Mouse (Mus musculus): ENCODE measurements around the gene Mfrp. TPM values are rescaled to one million over a fixed set of nuclear protein-coding genes. Genes with fewer than 3 reads are reported as not detected.

Mfrp gene
- total and polyA plus RNA-seq, 2 experiments from 2014 or later, result 0.13 to 0.67 TPM

DNA sequence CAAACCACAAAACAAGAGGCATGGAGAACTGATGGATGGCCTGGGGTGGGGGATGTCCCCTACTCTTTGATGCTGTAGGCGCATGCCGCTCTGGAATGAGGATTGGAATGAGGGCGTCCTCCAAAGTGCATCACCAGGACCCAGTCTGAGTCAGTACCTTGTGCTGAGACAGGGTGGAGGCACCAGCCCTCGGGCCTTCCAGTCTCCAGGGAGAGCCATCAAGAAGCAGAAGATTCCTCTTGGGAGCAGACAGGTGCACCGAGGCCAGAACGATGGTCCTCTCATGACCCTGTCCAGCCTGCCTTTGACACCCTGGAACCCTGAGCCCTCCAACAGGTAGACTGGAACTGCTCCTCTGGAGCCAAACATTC, 33.6 kb upstream of the Mfrp start:
- Histone ChIP-seq H3K4me3 (ENCODE audit: low read depth, low read length) (no peak overlapping the region), H3K9me3 (ENCODE audit: low read length) (no peaks in the 10 kb centered on the region), H3K27ac (ENCODE audit: low read depth, low read length) (no peak overlapping the region), H3K4me2 (ENCODE audit: low read depth) (peak overlapping the region; percentile 95; the same call in 1 of the 2 replicates), H3K9ac (no peak overlapping the region), H3K36me3 (ENCODE audit: insufficient read depth) (no peaks in the 10 kb centered on the region), H3K27me3 (ENCODE audit: insufficient read depth, low read length) (no peaks in the 10 kb centered on the region), H3K4me1 (ENCODE audit: insufficient read depth) (peaks cover 7% of the 10 kb centered on the region; the same call in 1 of the 2 replicates)
- 83% methylated on average over 6 of the region's 6 CpGs for WGBS
- no peak for TF ChIP-seq CTCF (IDR thresholded peaks at IDR 0.05; ENCODE audit: low read depth)
- ATAC-seq, result no peak
- no peak for DNase-seq

DNA sequence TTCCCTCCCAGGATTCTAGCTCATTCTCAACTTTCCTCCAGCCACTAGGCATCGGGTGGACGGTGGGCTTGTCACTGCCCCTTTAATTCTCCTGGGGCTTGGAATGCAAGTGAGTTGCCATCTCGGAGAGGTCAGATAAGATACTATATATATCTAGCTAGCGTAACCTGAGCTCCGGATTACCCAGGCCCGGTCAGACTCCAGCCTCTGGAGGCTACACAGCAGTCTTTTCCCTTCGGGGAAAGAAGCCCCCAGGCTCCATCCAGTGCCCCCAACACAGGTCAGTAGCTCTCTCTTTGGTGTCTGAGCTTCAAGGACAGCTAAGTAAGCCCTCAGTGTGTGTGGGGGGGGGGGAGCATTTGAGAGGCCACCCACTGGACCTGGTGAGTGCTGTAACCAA, 32.3 kb upstream of the Mfrp start:
- H3K27ac ChIP-seq (ENCODE audit: low read depth, low read length), result no peak overlapping the region
- no peaks in the 10 kb centered on the region for H3K36me3 ChIP-seq (ENCODE audit: insufficient read depth)
- no peak overlapping the region for H3K4me3 ChIP-seq (ENCODE audit: low read depth, low read length)
- H3K9ac ChIP-seq, result no peak overlapping the region
- H3K4me2 ChIP-seq (ENCODE audit: low read depth), result no peak overlapping the region
- peaks cover 7% of the 10 kb centered on the region; the same call in 1 of the 2 replicates for H3K4me1 ChIP-seq (ENCODE audit: insufficient read depth)
- 36% methylated on average over 7 of the region's 7 CpGs for whole genome bisulfite sequencing
- H3K27me3 ChIP-seq (ENCODE audit: insufficient read depth, low read length), result no peaks in the 10 kb centered on the region; the same call in 1 of the 2 replicates
- no peak for DNase-seq
- TF ChIP-seq CTCF (IDR thresholded peaks at IDR 0.05; ENCODE audit: low read depth), result no peak
- no peaks in the 10 kb centered on the region for H3K9me3 ChIP-seq (ENCODE audit: low read length)
- no peak for ATAC-seq

DNA sequence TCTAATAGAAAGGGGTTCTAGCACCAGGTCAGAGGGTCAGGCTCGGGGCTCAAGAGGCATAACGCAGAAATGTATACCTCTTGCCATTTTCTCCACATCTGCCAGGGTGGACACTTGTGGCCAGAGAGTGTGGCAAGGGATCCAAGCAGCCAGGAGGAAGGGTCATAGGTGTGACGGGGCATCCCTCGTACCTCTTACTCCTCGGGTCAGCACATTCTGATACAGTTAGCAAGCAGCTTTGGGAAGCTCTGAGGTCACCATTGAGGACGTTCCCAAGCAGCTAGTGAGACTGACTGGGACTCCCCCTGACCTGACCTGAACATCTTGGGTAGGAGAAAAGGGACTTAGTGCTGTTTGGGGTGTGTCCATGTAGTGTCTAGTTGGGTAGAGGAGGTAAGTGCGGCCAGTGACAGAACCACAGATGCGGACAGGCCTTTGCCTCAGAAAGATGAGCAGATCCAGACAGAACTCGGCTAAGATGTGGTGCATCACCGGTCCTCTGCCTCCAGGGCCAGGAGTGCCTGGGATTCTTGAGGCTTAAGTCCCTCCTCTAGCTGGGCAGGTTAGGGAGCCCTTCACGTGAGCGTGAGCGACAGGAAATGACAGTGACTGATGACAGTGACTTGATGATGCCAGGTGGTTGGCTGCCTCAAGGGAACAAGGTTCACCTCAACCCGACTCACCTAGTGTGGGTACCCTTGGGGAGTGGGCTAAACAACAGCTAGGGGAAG, 31.3 kb upstream of the Mfrp start:
- Histone ChIP-seq H3K9me3 (ENCODE audit: low read length) (no peaks in the 10 kb centered on the region), H3K9ac (no peak overlapping the region), H3K27ac (ENCODE audit: low read depth, low read length) (no peak overlapping the region), H3K36me3 (ENCODE audit: insufficient read depth) (no peaks in the 10 kb centered on the region), H3K27me3 (ENCODE audit: insufficient read depth, low read length) (no peaks in the 10 kb centered on the region; the same call in 1 of the 2 replicates), H3K4me3 (ENCODE audit: low read depth, low read length) (no peak overlapping the region), H3K4me2 (ENCODE audit: low read depth) (no peak overlapping the region), H3K4me1 (ENCODE audit: insufficient read depth) (peaks cover 7% of the 10 kb centered on the region; the same call in 1 of the 2 replicates)
- ATAC-seq, result no peak
- WGBS, result 83% methylated on average over 14 of the region's 14 CpGs
- no peak for TF ChIP-seq CTCF (IDR thresholded peaks at IDR 0.05; ENCODE audit: low read depth)
- DNase-seq, result no peak

DNA sequence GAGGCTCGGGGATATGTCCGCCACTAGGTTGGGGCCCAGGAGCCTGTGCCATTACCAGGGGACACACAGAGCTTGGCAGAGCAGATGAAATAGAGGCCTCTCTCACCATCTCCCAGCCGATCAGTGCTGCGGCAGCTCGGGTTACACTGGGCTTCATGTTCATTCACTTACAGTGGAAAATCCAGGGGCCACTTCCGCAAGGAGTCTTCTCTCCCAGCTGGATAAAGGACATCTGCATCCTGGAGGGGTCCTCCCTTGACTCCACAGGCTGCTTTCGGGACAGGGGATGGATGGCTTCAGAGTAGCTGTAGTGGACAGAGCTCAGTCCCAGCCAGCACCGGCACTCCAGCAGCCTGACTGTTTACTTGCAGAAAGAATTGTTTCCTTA, 30.7 kb upstream of the Mfrp start:
- 47% methylated on average over 8 of the region's 8 CpGs for WGBS
- no peak for TF ChIP-seq CTCF (IDR thresholded peaks at IDR 0.05; ENCODE audit: low read depth)
- Histone ChIP-seq H3K27me3 (ENCODE audit: insufficient read depth, low read length) (no peaks in the 10 kb centered on the region; the same call in 1 of the 2 replicates), H3K9ac (no peak overlapping the region), H3K27ac (ENCODE audit: low read depth, low read length) (no peak overlapping the region), H3K4me3 (ENCODE audit: low read depth, low read length) (no peak overlapping the region), H3K36me3 (ENCODE audit: insufficient read depth) (no peaks in the 10 kb centered on the region), H3K4me1 (ENCODE audit: insufficient read depth) (peaks cover 7% of the 10 kb centered on the region; the same call in 1 of the 2 replicates), H3K9me3 (ENCODE audit: low read length) (no peaks in the 10 kb centered on the region), H3K4me2 (ENCODE audit: low read depth) (no peak overlapping the region)
- DNase-seq, result no peak
- no peak for ATAC-seq

DNA sequence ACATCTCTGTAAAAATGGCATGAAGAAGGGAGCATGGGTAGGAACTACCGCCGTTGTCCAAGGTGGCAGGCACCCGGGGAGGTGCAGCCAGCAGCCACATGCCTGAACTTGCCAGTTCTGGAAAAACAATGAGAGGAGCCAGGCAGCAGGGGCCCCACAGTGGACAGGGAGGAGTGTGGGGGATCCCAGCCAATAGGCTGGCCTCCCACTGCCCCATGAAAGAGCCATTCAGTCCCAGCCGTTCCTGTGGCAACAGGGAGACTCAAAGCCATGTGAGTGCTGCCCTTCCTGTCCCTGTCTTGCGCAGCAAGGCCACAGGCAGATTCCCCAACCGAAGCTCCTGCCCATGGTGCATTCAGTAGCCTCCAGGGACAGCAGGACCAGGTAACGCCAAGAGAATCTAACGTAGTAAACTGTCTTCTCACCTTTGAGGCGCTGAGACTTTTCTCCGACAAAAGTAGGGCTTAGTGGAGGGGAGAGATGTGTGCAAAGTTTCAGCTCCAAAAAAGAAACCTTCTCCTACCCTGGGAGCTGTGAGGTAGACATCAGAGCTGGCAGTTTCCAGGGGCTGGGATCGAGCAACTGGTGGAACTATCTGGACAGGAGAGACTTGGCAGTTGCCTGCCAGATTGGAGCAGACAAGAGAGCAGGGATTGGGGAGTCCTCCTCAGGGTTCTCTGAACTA, 29.5 kb upstream of the Mfrp start:
- no peaks in the 10 kb centered on the region; the same call in 1 of the 2 replicates for H3K27me3 ChIP-seq (ENCODE audit: insufficient read depth, low read length)
- H3K4me2 ChIP-seq (ENCODE audit: low read depth), result 0 out of 2 replicates have a peak overlapping the region, but pooled peaks have one; percentile 13
- H3K9me3 ChIP-seq (ENCODE audit: low read length), result no peaks in the 10 kb centered on the region
- peak; percentile 51 for DNase-seq
- 19% methylated on average over 11 of the region's 11 CpGs for WGBS
- no peak overlapping the region for H3K4me3 ChIP-seq (ENCODE audit: low read depth, low read length)
- H3K9ac ChIP-seq, result 0 out of 2 replicates have a peak overlapping the region, but pooled peaks have one; percentile 2
- ATAC-seq, result peak; percentile 84
- no peak for TF ChIP-seq CTCF (IDR thresholded peaks at IDR 0.05; ENCODE audit: low read depth)
- peak overlapping the region; percentile 72 for H3K27ac ChIP-seq (ENCODE audit: low read depth, low read length)
- no peaks in the 10 kb centered on the region for H3K36me3 ChIP-seq (ENCODE audit: insufficient read depth)
- no peaks in the 10 kb centered on the region for H3K4me1 ChIP-seq (ENCODE audit: insufficient read depth)

DNA sequence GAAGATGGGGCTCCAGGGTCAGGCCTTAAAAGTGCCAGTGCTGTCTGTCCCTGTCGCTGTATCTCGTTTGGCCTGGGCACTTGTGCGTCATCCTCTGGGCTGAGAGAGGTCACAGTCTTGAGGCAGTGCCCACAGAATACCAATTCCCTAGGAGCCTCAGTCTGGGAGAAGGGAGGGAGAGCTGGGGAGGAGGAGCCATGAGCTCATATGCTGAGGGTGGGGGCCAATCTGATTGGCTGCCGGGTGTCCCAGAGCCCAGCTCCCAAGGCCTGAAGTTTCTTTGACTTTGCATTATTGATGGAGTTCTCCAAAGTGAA, 29.0 kb upstream of the Mfrp start:
- Histone ChIP-seq H3K9me3 (ENCODE audit: low read length) (no peaks in the 10 kb centered on the region), H3K9ac (0 out of 2 replicates have a peak overlapping the region, but pooled peaks have one; percentile 3), H3K27me3 (ENCODE audit: insufficient read depth, low read length) (no peaks in the 10 kb centered on the region; the same call in 1 of the 2 replicates), H3K27ac (ENCODE audit: low read depth, low read length) (peak overlapping the region; percentile 72), H3K4me1 (ENCODE audit: insufficient read depth) (no peaks in the 10 kb centered on the region), H3K4me3 (ENCODE audit: low read depth, low read length) (no peak overlapping the region), H3K4me2 (ENCODE audit: low read depth) (peak overlapping the region; percentile 15; the same call in 1 of the 2 replicates), H3K36me3 (ENCODE audit: insufficient read depth) (no peaks in the 10 kb centered on the region)
- DNase-seq (no peak), ATAC-seq (peak; percentile 72)
- 14% methylated on average over 4 of the region's 4 CpGs for WGBS
- no peak for TF ChIP-seq CTCF (IDR thresholded peaks at IDR 0.05; ENCODE audit: low read depth)

DNA sequence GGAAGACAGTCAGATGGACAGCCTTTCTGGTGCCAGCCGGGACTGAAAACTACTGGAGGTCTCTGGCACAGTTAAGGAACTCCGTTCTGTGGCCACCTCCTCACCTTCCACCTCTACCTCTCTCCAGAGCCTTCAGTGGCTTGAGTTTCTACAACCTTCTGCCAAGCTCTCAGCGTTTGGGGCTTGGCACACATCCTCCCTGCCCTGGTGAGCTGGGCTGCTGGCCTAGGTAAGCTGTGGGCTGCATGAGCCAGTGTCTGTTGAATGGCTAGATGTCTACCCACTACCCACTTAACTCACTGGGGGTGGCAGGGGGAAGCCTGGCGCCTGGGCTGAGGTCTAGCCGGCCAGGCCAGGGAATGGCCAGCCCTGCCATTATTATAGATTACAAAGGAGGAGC, 28.4 kb upstream of the Mfrp start:
- H3K36me3 ChIP-seq (ENCODE audit: insufficient read depth), result no peaks in the 10 kb centered on the region
- no peak for DNase-seq
- H3K4me2 ChIP-seq (ENCODE audit: low read depth), result peak overlapping the region; percentile 15; the same call in 1 of the 2 replicates
- no peak for ATAC-seq
- H3K27me3 ChIP-seq (ENCODE audit: insufficient read depth, low read length), result no peaks in the 10 kb centered on the region; the same call in 1 of the 2 replicates
- no peak overlapping the region for H3K4me3 ChIP-seq (ENCODE audit: low read depth, low read length)
- 0 out of 2 replicates have a peak overlapping the region, but pooled peaks have one; percentile 15 for H3K27ac ChIP-seq (ENCODE audit: low read depth, low read length)
- H3K9me3 ChIP-seq (ENCODE audit: low read length), result no peaks in the 10 kb centered on the region
- H3K4me1 ChIP-seq (ENCODE audit: insufficient read depth), result no peaks in the 10 kb centered on the region
- H3K9ac ChIP-seq, result peak overlapping the region; percentile 3; the same call in 1 of the 2 replicates
- TF ChIP-seq CTCF (IDR thresholded peaks at IDR 0.05; ENCODE audit: low read depth), result no peak
- 46% methylated on average over 5 of the region's 5 CpGs for WGBS

Data from forebrain, postnatal 0 days (tissue).